Mouse (Mus musculus) heart, postnatal 0 days (tissue): Measurements from ENCODE around the gene Slc39a3.

Experiments
- CTCF ChIP-seq: IDR thresholded peaks from 2 replicates; pipeline ENCODE4 v1.5.1; 2016; ENCODE audit warnings: antibody characterized with exemption, control low read depth, low read depth
- EP300 ChIP-seq: IDR thresholded peaks from 2 replicates; pipeline ENCODE4 v1.6.1; 2016; ENCODE audit warnings: antibody characterized with exemption, low read depth

DNA sequence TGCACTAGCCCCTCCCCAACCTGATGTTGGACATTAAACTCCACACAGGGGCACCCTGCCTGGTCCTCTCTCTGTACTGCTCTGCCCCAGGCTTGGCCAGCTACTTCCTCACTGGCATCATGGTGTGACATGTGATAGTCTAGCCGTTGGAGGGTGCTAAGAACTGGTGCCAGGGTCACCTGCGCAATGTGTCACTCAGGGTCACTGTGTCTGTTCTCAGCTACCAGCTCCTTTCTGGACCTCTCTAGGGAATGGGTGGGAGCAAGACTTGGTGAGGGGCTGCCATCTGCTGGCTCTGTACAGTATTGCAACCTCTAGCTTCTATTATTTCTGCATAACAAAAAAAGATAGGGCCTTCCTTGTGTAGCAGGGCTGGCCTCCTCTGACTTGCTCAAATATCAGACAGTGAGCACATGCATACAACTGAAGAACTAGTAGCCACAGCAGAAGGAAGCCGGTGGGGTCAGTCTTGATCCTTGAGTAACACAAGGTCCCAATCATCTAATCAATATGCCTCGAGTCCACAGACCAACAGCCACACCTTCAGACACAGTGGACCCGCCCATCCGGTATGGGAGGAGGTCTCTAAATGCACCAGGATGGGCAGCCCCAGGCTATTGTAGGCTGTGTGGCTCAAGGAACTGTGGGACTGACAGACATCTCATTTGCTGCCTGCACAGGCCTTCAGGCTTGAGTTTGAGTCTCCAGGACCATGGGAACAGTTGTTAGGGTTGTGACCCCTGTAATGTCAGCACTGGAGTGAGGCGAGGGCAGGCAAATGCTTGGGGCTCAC, 45.1 kb upstream of the Slc39a3 start:
- peak; percentile 84 for TF ChIP-seq CTCF
- no peak for TF ChIP-seq EP300
